Mouse (Mus musculus): ENCODE data around the gene Cd27. TPM values are rescaled to one million over a fixed set of nuclear protein-coding genes. Genes with fewer than 3 reads are reported as not detected.

Cd27 gene
- polyA plus RNA-seq, 1 experiment from 2014 or later, result 1.4 TPM

- Histone ChIP-seq H3K4me3 (replicated peaks) (no peak overlapping the region), H3K9ac (no peak overlapping the region), H3K4me1 (replicated peaks) (0 out of 2 replicates have a peak, but pooled peaks cover 5% of the 10 kb centered on the region), H3K4me2 (replicated peaks) (no peak overlapping the region), H3K36me3 (no peaks in the 10 kb centered on the region), H3K9me3 (no peaks in the 10 kb centered on the region), H3K27me3 (replicated peaks) (no peaks in the 10 kb centered on the region), H3K27ac (no peak overlapping the region)
- 72% methylated on average over 13 of the region's 13 CpGs for WGBS
- ATAC-seq, result no peak
These were observed 29.3 kb upstream of the Cd27 start for GRCm38 (mm10) chr6:125266091-125266490.

GRCm38 (mm10) chr6:125265239-125265638 is 28.4 kb upstream of the Cd27 start:
- Histone ChIP-seq H3K9me3 (no peaks in the 10 kb centered on the region), H3K4me1 (replicated peaks) (0 out of 2 replicates have a peak, but pooled peaks cover under 1% of the 10 kb centered on the region), H3K27me3 (replicated peaks) (no peaks in the 10 kb centered on the region), H3K27ac (no peak overlapping the region), H3K4me3 (replicated peaks) (no peak overlapping the region), H3K4me2 (replicated peaks) (no peak overlapping the region), H3K9ac (no peak overlapping the region), H3K36me3 (no peaks in the 10 kb centered on the region)
- 0 out of 2 replicates have a peak, but pooled peaks have one; percentile 21 for ATAC-seq
- WGBS, result 52% methylated on average over 10 of the region's 10 CpGs

GRCm38 (mm10) chr6:125264219-125264618 is 27.4 kb upstream of the Cd27 start:
- Histone ChIP-seq H3K4me3 (replicated peaks) (no peak overlapping the region), H3K9ac (no peak overlapping the region), H3K9me3 (no peaks in the 10 kb centered on the region), H3K36me3 (no peaks in the 10 kb centered on the region), H3K4me1 (replicated peaks) (no peaks in the 10 kb centered on the region), H3K27me3 (replicated peaks) (no peaks in the 10 kb centered on the region), H3K27ac (no peak overlapping the region), H3K4me2 (replicated peaks) (no peak overlapping the region)
- WGBS, result 72% methylated on average over 9 of the region's 9 CpGs
- no peak for ATAC-seq

GRCm38 (mm10) chr6:125260006-125260555 is 23.3 kb upstream of the Cd27 start:
- no peaks in the 10 kb centered on the region for H3K27me3 ChIP-seq (replicated peaks)
- H3K27ac ChIP-seq, result no peak overlapping the region
- H3K9ac ChIP-seq, result no peak overlapping the region
- H3K4me1 ChIP-seq (replicated peaks), result peaks cover 3% of the 10 kb centered on the region; the same call in 1 of the 2 replicates
- H3K4me2 ChIP-seq (replicated peaks), result no peak overlapping the region
- H3K9me3 ChIP-seq, result no peaks in the 10 kb centered on the region
- no peak overlapping the region for H3K4me3 ChIP-seq (replicated peaks)
- 72% methylated on average over 10 of the region's 10 CpGs for WGBS
- H3K36me3 ChIP-seq, result no peaks in the 10 kb centered on the region
- ATAC-seq, result no peak

GRCm38 (mm10) chr6:125256222-125256966 is 19.6 kb upstream of the Cd27 start:
- H3K4me2 ChIP-seq (replicated peaks), result no peak overlapping the region
- H3K9ac ChIP-seq, result no peak overlapping the region
- no peak overlapping the region for H3K27ac ChIP-seq
- 66% methylated on average over 8 of the region's 8 CpGs for WGBS
- H3K4me1 ChIP-seq (replicated peaks), result peaks cover 3% of the 10 kb centered on the region; the same call in 1 of the 2 replicates
- peak; percentile 84 for ATAC-seq
- H3K27me3 ChIP-seq (replicated peaks), result no peaks in the 10 kb centered on the region
- no peaks in the 10 kb centered on the region for H3K36me3 ChIP-seq
- H3K9me3 ChIP-seq, result no peaks in the 10 kb centered on the region
- no peak overlapping the region for H3K4me3 ChIP-seq (replicated peaks)

- Histone ChIP-seq H3K27ac (no peak overlapping the region), H3K4me2 (replicated peaks) (no peak overlapping the region), H3K9me3 (no peaks in the 10 kb centered on the region), H3K9ac (no peak overlapping the region), H3K4me1 (replicated peaks) (peaks cover 3% of the 10 kb centered on the region; the same call in 1 of the 2 replicates), H3K36me3 (no peaks in the 10 kb centered on the region), H3K4me3 (replicated peaks) (no peak overlapping the region), H3K27me3 (replicated peaks) (no peaks in the 10 kb centered on the region)
- no peak for ATAC-seq
- 84% methylated on average over 7 of the region's 7 CpGs for WGBS
These were observed 18.8 kb upstream of the Cd27 start for GRCm38 (mm10) chr6:125255516-125256044.

- no peak for ATAC-seq
- Histone ChIP-seq H3K27ac (no peak overlapping the region), H3K4me3 (replicated peaks) (no peak overlapping the region)
These were observed 17.3 kb upstream of the Cd27 start for GRCm38 (mm10) chr6:125253863-125254715.

GRCm38 (mm10) chr6:125252711-125253110 is 15.9 kb upstream of the Cd27 start:
- H3K4me1 ChIP-seq (replicated peaks), result peaks cover under 1% of the 10 kb centered on the region; the same call in 1 of the 2 replicates
- H3K36me3 ChIP-seq, result no peaks in the 10 kb centered on the region
- H3K4me2 ChIP-seq (replicated peaks), result no peak overlapping the region
- WGBS, result 86% methylated on average over 8 of the region's 8 CpGs
- H3K27ac ChIP-seq, result no peak overlapping the region
- H3K4me3 ChIP-seq (replicated peaks), result no peak overlapping the region
- no peak overlapping the region for H3K9ac ChIP-seq
- no peaks in the 10 kb centered on the region for H3K9me3 ChIP-seq
- H3K27me3 ChIP-seq (replicated peaks), result no peaks in the 10 kb centered on the region
- ATAC-seq, result no peak

More at GRCm38 (mm10) chr6:125253863-125254715, 17.3 kb upstream of the Cd27 start:
- 74% methylated on average over 14 of the region's 14 CpGs for WGBS
- H3K4me2 ChIP-seq (replicated peaks), result no peak overlapping the region
- peaks cover 3% of the 10 kb centered on the region; the same call in 1 of the 2 replicates for H3K4me1 ChIP-seq (replicated peaks)
- no peak overlapping the region for H3K9ac ChIP-seq
- H3K9me3 ChIP-seq, result no peaks in the 10 kb centered on the region
- H3K36me3 ChIP-seq, result no peaks in the 10 kb centered on the region
- H3K27me3 ChIP-seq (replicated peaks), result no peaks in the 10 kb centered on the region

- Histone ChIP-seq H3K36me3 (no peaks in the 10 kb centered on the region), H3K4me3 (replicated peaks) (no peak overlapping the region), H3K9me3 (no peaks in the 10 kb centered on the region), H3K4me1 (replicated peaks) (no peaks in the 10 kb centered on the region), H3K27me3 (replicated peaks) (no peaks in the 10 kb centered on the region), H3K9ac (no peak overlapping the region), H3K4me2 (replicated peaks) (no peak overlapping the region), H3K27ac (no peak overlapping the region)
- WGBS, result 85% methylated on average over 3 of the region's 3 CpGs
- ATAC-seq, result no peak
These were observed 15.5 kb upstream of the Cd27 start for GRCm38 (mm10) chr6:125252285-125252684.

- ATAC-seq, result no peak
- H3K27ac ChIP-seq, result no peak overlapping the region
- H3K9ac ChIP-seq, result no peak overlapping the region
- no peaks in the 10 kb centered on the region for H3K9me3 ChIP-seq
- H3K36me3 ChIP-seq, result no peaks in the 10 kb centered on the region
- no peak overlapping the region for H3K4me2 ChIP-seq (replicated peaks)
- WGBS, result 24% methylated on average over 1 of the region's 1 CpGs
- no peaks in the 10 kb centered on the region for H3K27me3 ChIP-seq (replicated peaks)
- no peak overlapping the region for H3K4me3 ChIP-seq (replicated peaks)
- H3K4me1 ChIP-seq (replicated peaks), result no peaks in the 10 kb centered on the region
These were observed 7.7 kb upstream of the Cd27 start for GRCm38 (mm10) chr6:125244551-125244950.

- H3K36me3 ChIP-seq, result no peaks in the 10 kb centered on the region
- H3K9ac ChIP-seq, result no peak overlapping the region
- no peak overlapping the region for H3K27ac ChIP-seq
- H3K4me1 ChIP-seq (replicated peaks), result no peaks in the 10 kb centered on the region
- WGBS, result 80% methylated on average over 8 of the region's 8 CpGs
- H3K27me3 ChIP-seq (replicated peaks), result no peaks in the 10 kb centered on the region
- H3K4me2 ChIP-seq (replicated peaks), result no peak overlapping the region
- no peak for ATAC-seq
- H3K4me3 ChIP-seq (replicated peaks), result no peak overlapping the region
- H3K9me3 ChIP-seq, result no peaks in the 10 kb centered on the region
These were observed 4.8 kb upstream of the Cd27 start for GRCm38 (mm10) chr6:125241566-125241965.

- no peaks in the 10 kb centered on the region for H3K9me3 ChIP-seq
- no peaks in the 10 kb centered on the region for H3K27me3 ChIP-seq (replicated peaks)
- no peak overlapping the region for H3K4me2 ChIP-seq (replicated peaks)
- no peaks in the 10 kb centered on the region for H3K36me3 ChIP-seq
- H3K4me1 ChIP-seq (replicated peaks), result no peaks in the 10 kb centered on the region
- H3K9ac ChIP-seq, result no peak overlapping the region
- no peak overlapping the region for H3K4me3 ChIP-seq (replicated peaks)
- ATAC-seq, result no peak
- 71% methylated on average over 5 of the region's 5 CpGs for WGBS
- no peak overlapping the region for H3K27ac ChIP-seq
These were observed 3.8 kb upstream of the Cd27 start for GRCm38 (mm10) chr6:125240617-125241016.
